Mouse (Mus musculus): ENCODE measurements around the gene Cacna1g. TPM values are rescaled to one million over a fixed set of nuclear protein-coding genes. Genes with fewer than 3 reads are reported as not detected.
"Not testable (repeated sequence)": the region's sequence is repeated elsewhere in the genome, so short reads cannot be mapped to it uniquely, and the experiment has no call there.

Gene Cacna1g
- total RNA-seq, 2 experiments from 2014 or later: 18.7 to 22.7 TPM

DNA sequence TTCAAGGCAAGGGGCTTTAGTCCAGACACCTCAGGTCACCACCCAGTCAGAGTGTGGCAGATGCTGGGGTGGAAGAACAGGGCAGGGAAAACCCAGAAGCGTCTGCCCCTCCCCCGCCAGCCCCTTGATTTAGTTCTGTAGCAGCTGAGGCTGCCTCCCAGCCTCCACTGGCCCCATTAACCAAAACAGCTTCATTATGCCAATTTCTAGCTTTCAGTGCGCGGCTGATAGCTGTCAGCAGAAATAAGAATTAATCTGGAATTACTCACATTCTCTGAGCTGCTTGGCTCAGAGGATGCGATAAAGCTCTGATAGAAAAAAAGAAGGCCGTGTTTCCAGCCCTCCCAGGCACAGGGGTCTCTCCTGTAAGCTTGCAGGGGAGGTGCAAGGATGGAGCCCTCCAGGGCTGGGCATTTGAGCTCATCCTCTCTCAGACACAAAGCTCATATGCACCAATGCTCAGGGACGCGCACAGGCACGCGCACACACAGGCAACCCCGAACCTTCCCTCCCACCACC is 66.1 kb downstream of the Cacna1g start:
- peak in 1 of 2 experiments; percentile 15 for DNase-seq (ENCODE audit: low spot score in 2 of 2)

DNA sequence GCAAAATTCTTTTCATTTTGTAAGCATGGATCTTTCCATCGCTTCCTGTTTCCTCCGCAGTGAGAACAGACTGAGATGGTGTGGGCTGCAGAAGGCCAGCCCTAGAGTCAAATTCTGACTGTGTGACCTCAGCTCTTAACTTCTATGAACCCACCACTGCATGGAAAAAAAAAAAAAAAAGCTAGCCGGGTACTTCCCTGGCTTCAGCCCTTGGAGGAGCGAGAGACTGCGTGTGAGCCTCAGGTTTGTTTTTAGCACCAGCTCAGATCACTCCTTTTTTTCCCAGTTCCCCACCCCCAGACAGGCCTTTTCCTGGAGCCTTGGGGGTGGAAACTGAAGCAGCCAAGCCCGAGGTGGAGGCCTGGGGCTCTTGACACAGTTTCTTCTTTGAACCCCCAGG is 68.7 kb downstream of the Cacna1g start:
- DNase-seq (ENCODE audit: low spot score in 2 of 2): no peak

- DNase-seq (ENCODE audit: low spot score in 2 of 2): peak; percentile 67 to 75
These were observed 69.2 kb downstream of the Cacna1g start for GRCm38 (mm10) chr11:94404641-94405260.

DNA sequence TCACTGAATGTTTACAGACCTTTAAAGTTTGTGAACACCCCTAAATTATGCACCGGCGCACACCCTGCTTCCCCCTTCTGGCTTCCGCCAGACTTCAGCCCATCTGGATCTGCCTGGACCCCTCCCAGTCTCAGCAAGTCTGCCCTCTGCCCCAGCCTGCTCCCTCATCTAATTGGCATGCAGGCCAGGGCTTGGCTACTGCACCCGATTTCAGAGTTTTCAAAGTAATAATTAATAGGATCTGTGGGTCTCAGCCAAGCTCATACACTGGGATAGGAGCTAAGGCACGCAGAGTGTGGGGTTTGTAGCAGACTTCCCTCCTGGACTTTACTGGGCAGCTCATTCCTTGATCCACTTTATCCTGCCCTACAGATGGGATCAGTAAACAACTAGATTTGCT is 69.8 kb downstream of the Cacna1g start:
- no peak for DNase-seq (ENCODE audit: low spot score in 2 of 2)

DNA sequence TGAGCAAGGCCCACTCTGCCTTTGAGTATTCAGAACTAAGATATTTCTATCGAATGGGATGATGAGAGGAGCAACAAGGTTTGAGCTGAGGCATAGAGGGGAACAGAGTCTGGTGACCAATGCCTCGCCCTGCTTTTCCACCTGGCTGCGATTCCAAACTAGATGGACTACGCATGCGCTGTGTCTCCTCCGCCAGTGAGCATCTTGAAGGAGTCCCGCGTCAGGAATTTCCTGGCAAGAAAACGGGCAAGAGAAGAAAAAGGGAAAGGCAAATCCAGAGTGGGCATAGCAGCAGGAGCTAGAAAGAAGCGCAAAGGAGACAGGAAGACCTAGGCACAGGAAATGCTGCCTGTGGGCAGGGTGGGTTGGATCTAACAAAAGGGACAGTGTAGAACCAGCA is 70.2 kb downstream of the Cacna1g start:
- no peak for DNase-seq (ENCODE audit: low spot score in 2 of 2)

DNA sequence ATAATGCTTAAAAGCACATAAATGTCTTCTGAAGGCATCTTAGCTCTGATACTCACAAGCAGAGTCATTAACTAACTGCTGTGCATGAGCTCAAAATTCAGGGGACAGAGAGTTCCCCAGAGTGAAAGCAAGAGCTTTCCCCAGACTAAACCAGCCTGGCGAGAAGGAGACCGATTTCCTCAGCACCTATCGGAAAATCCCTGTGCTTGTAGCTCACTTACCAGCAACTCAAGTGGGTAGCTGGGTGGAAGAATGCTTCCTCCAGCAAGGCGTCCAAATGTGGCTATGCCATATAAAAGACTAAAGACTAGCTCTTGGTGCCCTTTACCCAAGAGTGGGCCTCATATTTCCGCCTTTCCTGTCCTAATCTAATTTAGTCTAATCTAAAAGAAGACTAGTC is 71.3 kb downstream of the Cacna1g start:
- no peak for DNase-seq (ENCODE audit: low spot score in 2 of 2)

GRCm38 (mm10) chr11:94402029-94402428 is 72.0 kb downstream of the Cacna1g start:
- DNase-seq (ENCODE audit: low spot score in 2 of 2): not testable (repeated sequence)

DNA sequence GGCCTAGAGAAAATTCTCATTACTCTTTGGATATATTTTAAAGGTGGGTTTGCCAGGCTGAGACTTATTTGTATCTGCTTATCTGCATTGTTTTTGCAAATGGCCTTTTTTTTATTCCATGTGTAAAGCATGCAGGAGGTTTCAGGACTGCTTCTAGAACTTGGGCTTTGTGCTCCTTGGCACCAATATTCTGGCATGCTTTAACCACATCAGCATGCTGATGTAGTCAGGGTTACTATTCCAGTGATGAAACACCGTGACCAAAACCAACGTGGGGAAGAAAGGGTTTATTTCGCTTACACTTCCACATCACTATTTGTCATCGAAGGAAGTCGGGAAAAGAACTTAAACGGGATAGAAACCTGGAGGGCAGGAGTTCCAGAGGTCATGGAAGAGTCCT is 73.0 kb downstream of the Cacna1g start:
- no peak for DNase-seq (ENCODE audit: low spot score in 2 of 2)

DNA sequence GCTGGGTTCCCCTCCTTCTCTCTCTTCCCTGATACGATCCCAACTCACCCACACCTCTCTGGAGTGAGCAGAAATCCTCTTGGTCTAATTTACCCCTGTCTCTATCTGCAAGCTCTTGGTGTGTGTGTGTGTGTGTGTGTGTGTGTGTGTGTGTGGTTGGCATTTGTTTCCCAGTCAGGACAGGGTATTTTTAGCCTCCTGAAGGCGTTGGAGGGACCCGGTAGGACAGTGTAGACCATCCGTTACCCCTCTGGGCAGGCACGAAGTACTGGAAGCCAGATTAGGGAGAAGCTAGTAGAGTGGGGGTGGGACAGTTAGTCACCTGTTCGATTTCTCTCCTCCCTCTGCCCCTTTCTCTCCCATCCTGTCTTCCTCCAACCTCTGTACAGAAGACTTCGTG is 79.9 kb downstream of the Cacna1g start:
- no peak for DNase-seq (ENCODE audit: low spot score in 2 of 2)

GRCm38 (mm10) chr11:94393490-94393889 is 80.5 kb downstream of the Cacna1g start:
- not testable (repeated sequence) for DNase-seq (ENCODE audit: low spot score in 2 of 2)

DNA sequence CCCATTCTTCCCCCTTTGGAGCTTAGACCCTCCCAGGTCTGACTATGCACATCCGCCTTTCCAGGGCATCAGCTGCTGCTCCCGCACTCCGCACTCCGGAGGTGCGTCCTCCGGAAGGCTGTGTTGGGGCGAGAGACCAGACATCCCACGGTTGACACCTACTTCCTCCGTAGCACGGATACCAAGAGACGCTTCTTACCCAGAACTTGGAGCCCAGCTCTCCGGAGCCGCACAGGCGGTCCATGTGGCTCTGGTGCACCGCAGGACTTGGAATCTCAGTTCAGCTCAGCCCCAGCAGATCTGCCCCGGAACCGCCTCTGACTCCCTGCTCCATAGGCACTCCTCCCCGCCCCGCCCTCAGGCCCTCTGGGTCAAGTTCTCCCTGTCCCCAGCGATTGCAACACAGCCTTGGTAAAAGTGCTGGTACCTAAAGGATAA is 81.3 kb downstream of the Cacna1g start, which contains the start of gene Abcc3:
Gene Abcc3 (minus strand): TSS at position 326 of the 438 bp plus-strand sequence.
- peak in 1 of 2 experiments; percentile 37 for DNase-seq (ENCODE audit: low spot score in 2 of 2)

DNA sequence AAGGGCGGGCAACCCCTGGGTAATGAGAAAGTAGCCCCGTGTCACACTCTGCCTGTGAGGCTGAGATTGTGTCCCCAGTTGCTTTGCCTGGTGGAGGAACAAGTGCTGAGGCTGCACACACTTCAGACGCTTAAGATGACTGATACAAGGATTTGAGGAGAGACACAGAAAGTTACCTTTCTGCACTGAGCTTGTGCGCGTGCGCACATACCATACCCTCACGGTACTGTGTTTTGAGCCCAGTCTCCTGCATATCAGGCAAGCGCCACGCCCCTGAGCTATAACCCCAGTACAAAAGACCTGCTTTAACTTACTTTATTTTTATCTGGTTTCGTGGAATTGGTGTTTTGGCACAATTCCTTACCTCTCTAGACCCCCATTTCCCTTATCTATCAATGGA is 82.3 kb downstream of the Cacna1g start:
- DNase-seq (ENCODE audit: low spot score in 2 of 2): no peak

- DNase-seq (ENCODE audit: low spot score in 2 of 2): no peak
These were observed 83.2 kb downstream of the Cacna1g start for GRCm38 (mm10) chr11:94390825-94391224.

DNA sequence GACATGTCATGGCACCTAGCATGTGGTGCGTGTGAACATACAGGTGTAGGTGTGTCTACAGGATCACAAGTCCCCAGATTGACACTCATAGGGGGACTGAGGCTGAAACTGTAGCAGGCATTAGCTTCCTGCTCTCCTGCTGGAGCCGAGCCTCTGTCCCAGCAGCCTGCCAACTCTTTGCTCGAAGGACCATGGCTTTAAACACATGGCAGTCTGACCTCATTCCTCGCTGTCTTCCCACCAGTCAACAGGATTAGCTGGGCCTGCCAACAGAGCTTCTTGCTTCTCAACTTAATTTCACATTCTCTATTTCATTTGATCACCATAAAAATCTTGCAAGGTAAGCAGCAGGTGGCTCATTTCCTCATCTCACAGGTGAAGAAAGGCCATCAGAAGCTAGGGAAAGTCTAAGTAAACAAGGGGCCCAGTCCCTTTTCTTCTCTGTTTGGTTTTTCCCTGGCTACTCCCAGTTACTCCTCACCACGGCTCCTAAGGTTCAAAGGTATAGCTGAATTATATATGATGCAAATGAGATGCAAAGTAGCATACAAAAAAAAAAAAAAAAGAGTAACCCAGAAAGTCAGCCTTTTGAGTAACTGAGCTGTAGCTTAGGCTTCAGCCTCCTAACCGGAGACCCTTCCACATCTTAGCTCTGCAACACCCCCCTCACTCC is 84.1 kb downstream of the Cacna1g start:
- DNase-seq (ENCODE audit: low spot score in 2 of 2): no peak

DNA sequence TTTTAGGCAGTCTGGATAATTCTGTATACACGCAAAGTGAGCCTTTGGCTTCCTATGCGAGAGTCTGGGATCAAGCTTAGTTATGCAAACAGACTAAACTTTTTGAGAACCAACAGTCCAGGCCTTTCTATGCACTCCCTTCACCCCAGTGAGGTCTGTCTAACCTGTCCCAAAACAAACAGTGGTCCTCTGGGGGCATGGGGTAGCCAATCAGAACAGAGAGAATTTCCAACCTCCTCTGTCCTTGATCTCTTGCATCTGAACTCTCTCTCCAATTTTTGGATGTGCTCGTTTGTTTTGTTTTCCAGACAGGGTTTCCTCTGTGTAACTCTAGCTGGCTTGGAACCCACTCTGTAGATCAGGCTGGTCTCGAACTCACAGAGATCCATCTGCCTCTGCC is 85.0 kb downstream of the Cacna1g start:
- no peak for DNase-seq (ENCODE audit: low spot score in 2 of 2)

- no peak for DNase-seq (ENCODE audit: low spot score in 2 of 2)
These were observed 86.2 kb downstream of the Cacna1g start for GRCm38 (mm10) chr11:94387756-94388155.

DNA sequence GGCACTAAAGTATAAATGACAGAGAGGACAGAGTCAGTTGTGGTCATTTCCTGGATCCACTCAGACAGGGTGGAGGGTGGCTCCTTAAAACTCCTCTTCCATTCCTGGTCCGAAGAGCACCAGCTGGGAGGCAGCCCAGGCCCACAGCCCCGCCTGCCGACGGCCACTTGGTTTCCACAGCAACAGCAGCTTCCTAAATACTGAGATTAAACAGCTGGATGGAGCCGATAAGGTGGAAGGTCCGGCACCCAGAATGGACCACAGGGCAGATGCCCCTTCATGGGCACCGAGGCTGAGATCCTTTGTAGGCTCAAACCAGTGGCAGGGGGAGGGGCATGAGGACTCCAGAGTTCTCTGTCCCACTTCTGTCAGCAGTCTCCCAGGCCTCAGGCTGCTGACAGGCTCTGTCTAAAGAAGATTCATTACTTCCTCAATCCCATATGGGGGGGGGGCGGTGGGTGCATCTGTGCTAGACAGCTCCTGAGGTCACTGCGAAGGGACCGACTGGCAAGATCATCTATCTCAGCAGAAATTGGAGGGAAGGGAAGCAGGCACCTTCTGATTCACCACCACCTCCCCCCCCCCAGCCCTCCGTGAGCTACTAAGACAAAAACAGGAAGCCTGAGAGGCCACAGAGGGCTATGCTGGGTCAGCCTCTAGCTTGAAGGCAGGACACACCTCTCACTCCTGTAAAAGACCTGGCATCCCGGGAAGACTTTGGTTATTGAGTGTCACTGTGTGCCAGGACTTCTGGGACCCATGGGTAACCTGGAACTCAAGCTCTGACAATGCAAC is 87.8 kb downstream of the Cacna1g start:
- peak in 1 of 2 experiments; percentile 33 for DNase-seq (ENCODE audit: low spot score in 2 of 2)

GRCm38 (mm10) chr11:94379736-94380135 is 94.3 kb downstream of the Cacna1g start:
- DNase-seq (ENCODE audit: low spot score in 2 of 2): no peak

DNA sequence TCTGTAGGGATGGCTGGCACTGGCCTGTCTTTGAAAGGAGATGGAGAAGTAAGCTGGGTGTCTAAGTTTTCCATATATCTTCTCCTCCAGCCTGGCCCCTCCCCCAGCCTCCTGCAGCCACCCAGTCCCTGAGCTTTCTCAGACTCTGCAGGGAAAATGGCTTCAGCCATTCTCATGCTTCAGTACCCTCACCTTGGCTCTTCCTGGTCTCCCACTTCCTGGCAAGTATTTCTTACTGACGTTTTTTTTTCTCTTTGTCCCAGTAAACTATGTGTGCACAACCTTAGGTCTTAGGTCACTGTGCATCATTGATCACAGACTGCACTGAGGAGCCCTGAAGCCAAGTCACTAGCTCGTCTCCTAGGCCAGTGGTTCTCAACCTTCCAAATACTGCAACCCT is 94.9 kb downstream of the Cacna1g start:
- DNase-seq (ENCODE audit: low spot score in 2 of 2): no peak

DNA sequence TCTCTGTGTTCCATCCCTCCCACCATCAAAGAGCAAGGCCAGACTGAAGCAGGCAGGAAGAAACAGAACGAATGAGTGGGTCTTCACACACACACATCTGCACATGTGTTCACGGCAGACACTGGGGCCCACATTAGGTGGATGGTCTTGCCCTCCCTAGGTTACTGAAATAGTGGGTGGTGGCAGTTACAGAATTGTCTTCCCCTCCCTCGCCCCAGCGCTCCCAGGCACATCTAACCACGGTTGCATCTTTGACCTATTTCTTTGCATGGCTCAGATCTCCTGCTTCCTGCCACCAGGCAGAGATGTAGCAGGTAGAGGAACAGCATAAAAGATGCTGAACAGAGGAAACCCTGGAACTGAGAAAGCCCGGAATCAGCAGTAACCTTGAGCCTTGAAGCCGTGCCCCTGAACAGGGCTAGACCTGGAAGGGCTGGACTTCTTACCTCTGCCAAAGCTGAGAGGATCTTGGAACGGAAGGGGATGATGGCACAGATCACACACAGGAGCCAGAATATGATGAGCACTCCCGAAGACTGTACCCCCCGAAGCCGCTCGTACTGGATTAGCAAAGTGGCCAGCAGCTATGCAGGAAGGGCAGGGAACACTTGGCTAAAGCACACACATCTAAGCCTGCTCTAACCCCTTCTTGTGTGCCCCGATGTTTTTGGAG is 99.6 kb downstream of the Cacna1g start:
- no peak for DNase-seq (ENCODE audit: low spot score in 2 of 2)

DNA sequence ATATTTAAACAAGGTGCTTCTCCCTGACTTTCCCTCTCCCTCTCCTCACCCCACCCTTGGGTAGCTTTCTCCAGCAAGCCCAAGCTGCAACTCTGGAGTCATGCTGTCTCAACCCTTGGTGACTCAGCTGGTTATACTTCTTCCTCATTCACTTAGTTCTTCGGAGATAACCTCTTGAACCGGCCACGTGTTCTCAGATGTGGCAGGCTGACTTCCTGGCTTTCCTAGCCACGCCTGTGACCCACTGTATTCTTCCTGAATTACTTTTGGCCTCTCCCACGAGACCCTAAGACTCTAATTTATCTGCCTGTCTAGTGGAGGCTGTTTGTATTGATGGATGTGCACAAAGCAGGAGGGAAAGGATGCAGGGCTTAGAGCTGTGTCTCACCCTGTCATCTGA is 103.2 kb downstream of the Cacna1g start:
- no peak for DNase-seq (ENCODE audit: low spot score in 2 of 2)

All from gastrocnemius, postnatal 4 days (tissue).